Mouse (Mus musculus): ENCODE results near the gene Tmem208.

Tmem208 gene

DNA sequence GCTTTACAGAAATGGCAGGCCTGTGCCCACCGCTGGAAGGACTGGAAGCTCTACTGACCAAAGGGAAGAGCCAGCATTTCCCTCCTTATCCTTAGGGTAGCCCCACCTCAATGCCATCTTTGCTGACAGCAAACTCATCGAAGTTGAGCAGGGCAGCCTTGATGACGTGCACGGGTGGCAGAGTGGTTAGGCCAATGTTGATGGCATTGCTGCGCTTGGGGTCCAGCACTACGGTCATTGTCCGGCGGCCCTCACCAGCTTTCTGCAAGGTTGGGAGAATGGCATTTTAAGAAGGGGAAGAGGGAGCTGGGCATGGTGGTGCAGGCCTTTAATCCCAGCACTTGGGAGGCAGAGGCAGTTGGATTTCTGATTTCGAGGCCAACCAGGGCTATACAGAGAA is 5.8 kb downstream of the Tmem208 start:
- no peak for DNase-seq

DNA sequence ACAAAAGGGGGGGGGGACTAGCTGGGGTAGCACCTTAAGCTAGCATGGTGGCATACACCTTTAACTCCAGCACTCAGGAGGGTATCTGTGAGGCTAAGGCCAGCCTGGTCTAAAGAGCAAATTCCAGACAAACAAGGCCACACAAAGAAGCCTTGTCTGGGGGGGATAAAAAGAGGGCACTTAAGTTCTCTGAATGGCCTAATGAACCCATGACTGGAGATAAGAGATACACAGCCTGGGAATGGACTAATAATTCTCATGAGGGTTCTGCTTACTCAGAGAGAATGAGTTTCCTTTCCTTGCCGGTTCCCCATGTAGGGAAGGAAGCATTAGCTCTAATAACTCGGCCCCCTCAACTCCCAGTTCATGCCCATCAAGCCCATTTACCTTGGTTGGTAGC is 6.4 kb downstream of the Tmem208 start:
- DNase-seq, result no peak

DNA sequence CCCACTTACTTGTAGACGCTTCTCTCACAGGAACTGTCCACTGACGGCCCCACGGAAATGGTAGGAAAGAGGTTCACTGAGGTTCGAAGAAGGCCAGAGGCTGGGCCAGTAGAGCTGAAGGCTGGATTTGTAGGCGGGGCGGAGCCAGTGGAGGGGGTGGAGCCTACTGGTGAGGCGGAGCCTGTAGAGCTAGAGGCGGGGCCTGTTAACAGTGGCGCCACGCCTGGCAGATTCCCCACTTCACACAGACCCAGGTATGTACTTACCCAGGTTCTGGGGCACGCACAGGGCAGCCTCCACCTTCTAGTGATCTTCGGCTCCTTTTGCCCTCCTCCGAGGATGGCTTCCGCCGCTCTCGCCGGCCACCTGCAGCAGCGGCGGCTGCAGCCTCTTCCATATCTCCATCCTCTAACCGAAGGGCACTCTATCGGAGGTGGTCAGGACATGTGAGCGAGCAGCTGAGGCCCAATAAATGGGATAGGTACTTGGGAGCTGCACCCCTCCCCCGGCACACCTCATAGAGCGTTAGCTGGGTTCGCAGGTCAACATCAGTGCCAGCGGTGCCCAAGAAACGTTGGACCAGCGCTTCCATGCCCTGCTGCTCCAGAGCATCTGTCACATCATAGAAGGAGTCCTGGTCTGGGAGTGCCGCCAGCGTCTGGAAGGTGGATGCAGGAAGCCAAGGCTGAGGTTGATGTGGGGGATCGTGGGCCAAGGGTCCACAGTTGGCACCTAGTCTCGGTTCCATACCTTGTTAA is 10.4 kb downstream of the Tmem208 start:
- DNase-seq, result no peak

DNA sequence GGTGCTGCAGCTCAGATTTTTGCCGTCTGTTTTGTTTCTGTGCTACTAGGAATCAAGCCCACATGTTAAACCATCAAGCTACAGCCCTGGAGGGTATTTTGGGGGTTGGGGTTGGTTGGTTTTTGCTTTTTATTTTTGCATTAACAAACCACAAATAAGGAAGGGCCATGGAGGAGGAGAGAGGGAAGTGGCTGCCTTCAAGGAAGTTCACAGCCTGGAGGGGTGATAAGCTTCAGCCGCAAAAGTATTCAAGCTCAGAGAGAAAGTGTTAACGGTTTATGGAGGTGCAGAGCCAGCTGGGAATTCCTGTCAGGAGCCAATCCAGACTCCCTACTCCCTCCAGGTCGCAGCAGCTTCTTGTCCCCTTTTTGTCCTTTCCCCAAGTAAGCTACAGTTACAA is 12.8 kb downstream of the Tmem208 start:
- no peak for DNase-seq

DNA sequence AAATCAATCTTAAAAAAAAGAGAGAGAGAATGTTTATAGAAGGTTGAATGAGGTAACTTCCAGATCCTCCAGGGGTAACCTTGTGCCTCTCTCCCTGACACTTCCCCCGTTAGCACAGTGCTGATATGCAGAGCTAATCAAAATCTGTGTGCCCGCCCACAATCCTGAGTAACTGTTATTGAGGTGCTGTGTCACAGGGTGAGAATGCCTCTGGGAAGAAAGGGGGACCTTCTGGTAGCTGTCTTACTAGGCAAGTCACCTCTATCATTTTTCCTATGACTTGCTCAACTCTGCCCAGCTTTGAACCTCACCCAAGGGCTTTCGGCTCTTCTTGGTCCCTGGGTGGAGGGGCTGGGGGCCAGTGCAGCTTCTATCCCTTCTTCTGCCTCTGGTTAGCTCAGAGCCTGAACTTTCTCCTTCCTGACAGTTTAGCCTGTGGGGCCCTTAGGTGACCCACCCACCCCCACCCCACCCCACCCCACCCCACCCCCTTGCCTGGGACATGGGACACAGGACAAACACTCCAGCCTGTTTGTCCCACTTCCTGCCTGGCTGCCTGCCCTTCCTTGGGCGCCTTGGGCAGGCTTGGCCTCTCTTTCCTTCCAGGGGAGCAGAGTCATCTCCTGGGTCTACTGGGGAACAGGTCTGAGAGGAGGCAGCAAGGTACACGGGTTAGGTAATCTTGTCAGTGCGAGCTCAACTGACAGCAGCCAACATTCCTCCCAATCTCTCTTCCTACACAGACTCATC is 13.9 kb downstream of the Tmem208 start:
- DNase-seq, result no peak

DNA sequence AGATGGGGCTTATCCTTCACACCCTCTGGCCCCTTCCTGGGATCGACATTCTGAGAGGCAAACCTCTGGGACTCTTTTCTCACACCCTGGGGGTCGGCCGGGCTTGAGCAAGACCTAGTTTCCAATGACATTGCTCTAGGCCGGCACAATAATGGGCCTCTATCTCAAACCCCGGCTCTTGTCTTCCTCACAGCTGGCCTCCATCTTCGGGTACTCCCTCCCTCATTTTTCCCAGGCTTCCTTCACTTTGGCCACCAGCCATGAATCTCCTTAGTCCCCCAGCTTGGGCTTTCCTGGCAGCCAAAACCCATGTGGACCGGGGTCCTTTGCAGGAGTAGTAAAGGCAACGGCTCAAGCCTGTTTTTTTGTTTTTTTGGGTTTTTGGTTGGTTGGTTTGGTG is 15.2 kb downstream of the Tmem208 start:
- DNase-seq, result no peak

DNA sequence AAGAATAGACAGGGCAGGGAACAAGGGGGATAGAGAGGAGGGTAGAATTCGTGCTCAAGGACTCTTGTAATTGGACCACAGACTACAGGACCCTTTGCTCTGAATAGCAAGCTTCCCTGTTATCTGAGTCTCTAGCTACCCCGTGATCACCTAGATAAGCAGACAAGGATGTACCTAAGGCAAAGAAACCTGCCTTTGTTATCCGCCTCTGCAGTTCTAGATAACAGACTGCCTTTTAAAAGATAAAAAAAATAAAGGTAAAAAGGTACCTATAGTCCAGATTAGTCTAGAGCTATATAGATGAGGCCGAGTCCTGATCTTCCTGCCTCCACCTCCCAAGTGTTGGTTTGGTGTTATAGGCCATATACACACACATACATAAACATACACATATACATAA is 16.6 kb downstream of the Tmem208 start:
- DNase-seq, result no peak

DNA sequence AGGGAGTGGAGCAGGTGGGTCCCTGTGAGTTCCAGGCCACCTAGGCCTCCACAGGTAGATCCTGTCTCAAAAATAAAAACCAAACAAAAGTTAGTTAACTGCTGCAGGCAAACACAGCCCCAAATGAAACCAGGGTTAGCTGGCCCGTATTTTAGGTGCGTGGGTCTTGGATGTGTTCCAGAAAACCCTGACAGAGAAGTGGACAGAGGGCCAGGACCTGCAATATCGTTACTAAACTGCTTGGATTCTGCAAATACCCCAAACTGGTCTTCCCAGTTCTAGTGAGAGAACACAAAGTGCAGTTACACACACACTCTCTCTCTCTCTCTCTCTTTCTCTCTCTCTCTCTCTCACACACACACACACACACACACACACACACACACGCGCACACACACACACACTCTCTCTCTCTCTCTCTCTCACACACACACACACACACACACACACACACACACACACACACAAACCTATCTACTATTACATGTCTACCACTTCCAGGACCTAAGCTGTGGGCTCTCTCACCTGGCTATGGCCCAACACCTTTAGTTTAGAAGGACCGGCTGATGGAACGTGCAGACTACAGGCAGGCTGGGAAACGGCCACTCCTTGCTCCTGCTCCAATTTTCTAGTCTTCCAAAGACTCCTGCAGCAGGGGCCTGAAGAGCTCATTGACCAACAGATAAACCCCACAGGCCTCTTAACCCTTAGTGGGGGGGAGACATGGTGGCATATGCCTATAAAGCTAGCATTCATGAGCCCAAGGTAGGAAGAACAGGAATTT is 17.8 kb downstream of the Tmem208 start:
- DNase-seq, result no peak

DNA sequence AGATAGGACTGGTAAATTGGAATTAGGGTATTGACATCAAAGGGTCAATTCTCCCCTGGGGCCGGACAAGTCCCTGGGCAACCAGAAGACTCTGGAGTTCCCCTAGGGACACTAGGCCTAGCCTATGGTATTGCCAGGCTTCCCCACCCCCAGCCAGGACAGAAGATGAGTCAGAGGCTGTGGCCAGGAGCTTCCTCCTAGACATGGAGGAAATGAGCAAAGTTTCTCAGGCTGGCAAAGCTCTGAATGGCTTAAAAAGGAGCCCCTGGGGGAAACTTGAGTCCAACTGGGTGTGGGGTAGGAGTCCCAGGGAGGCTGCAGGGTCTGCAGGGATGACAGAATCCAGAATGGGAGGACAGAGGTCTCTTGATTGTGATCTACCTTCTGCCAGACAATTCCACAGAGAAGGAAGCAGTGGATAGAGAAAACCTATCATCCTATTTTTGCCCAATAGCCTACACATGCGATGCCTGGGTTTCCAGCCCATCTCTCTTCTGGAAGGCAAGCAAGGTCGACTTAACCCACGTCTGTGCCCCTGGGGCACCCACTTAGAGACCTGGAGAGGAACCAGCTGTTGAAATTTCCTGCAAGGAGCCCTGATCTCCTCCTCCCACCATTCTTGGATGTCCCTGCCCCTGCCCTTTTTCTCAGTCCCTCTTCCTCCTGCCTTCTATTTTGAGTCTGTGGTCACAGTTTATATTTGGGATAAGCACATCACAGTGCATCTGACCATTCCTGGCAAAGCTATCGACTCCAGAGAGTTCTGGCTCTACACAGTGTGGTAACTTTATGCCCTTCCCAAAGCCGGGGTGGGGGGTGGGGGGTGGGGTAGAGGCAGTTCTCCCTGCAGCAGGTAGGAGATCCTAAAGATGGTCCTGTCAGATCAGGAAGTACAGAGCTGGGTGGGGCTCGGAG is 19.2 kb downstream of the Tmem208 start:
- DNase-seq, result peak; percentile 69

DNA sequence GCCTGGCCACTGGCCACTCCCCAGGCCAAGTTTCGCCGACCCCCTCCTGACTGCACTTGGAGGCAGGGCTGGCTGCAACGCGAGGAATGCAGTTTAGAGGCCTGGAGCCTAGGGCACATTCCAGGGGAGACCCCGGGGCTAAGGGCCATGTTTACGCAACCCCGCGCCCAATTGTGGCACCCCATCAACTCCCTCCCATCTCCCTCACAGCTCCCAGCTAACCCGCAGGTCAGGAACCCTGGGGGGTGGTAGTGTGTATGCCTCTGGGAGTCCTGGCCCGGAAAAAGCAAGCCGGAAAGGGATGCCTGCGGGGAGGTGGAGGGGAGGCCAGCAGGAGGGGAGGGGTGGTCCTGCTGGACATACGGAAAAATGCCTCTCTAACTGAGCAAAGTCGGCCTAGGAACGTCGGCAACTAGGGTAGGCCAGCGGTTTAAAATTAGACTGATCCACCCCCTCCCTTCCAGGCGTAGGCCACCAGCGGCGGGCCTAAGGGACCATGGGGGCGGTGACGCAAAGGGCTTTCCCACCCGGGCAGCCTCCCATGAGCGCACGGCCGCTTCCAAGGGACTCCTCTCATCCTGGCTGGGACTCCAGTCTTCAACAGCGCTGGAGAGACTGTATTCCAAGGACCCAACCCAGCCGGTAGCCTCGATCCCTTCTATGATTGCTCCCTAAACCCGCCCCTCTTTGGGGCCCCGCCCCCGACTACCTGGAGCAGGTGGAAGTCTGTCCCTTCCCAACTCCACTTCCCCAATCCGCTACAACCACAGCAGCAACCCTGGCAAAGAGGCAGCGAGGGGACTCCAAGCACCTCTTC is 20.7 kb downstream of the Tmem208 start:
- DNase-seq, result no peak

DNA sequence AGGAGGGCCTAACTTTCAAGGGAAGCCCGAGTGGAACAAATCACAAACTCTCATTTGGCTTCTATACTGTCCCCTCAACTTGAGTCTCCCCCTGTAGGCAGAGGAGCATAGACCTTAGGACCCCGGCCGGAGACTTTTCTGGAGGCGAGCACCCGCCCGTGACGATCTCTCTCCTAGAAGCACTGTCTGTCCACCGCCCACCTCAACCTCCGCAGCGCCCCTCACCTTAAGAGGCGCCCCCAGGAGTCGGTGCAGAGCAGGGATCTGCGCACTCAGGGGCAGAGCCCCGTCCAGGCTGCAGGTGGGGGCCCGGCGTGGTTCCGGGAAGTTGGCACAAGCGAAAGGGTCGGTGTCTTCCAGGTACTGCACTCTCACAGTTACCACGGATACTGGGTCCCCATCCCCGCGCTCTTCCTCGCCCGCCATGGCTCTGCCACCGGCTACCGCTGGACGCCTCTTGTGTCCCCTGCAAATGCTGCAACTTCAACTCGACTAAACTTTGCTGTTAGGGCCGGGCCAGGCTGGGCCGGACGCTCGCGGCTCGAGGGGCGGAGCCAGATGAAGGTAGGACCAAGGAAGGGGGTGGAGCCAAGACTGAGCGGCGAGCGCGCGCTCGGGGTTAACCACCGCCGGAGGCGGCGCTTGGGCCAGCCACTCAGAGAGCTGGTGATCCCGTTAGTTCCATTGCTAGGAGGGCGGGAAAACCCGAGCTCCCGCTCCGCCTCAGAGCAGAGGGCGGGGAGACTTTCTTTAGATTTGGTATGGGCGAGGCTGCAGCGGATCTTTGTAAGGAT is 21.5 kb downstream of the Tmem208 start, which contains the start of gene Fhod1:
Gene Fhod1 (minus strand): TSS at position 526 of the 794 bp plus-strand sequence.
- DNase-seq, result peak; percentile 90

DNA sequence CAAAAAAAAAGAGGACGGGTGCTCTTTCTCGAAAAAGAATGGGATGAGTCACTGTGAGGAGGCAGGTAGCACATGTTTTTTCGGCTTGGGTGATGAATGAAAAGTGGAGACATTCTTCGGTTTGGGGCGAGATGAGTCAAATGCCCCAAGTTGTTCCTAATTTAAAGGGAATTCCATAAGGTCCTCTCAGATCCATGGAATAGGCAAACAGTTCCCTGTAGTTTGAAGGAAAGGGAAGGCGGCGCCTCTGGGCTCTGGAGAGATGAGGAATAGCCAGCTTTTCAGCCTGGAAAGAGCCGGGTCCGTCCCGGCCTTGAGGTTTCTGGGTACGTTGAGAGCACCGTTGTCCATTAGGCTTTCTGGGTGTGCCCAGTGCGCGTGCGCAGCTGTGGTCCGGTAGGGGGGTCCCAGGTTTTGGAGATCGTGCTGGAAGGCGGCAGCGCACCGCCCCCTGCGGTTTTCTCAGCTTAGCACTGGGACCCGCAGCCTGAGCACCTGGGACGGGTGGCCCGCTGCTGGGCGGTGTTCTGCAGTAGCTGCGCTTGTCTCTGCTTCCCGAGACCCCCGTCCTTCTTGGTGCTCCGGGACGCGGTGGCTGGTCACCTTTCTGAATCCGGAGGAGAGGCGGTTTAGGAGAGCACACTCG is 22.4 kb downstream of the Tmem208 start, which contains the start of gene Slc9a5:
Gene Slc9a5 (plus strand): TSS at position 394 of the 646 bp plus-strand sequence.
- no peak for DNase-seq

DNA sequence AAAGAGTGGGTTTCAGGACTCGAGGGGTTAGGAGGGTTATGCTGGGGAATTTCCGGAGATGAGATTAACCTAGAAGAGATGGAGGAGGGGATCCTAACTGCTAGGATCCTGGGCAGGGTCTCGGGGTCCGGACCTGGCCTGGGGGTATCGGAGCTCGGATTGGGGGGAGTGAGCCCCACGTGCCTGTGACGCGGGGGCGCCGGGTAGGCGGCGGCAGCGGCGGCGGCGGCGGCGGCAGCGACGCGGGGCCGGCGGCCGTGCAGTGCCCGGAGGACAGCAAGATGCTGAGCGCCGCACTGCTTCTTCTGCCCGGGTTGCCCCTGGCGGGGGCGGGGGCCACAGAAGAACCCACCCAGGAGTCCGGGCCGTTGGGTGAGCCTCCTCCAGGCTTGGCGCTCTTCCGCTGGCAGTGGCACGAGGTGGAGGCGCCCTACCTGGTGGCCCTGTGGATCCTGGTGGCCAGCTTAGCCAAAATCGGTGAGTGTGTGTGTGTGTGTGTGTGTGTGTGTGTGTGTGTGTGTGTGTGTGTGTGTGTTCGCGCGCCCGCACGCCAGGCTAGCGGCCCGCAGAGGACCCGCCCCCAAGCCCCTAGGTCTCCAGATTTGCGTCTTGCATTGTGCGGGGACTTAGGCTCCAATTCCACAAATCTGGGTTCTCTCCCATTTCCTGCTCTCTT is 23.1 kb downstream of the Tmem208 start:
- DNase-seq, result no peak

DNA sequence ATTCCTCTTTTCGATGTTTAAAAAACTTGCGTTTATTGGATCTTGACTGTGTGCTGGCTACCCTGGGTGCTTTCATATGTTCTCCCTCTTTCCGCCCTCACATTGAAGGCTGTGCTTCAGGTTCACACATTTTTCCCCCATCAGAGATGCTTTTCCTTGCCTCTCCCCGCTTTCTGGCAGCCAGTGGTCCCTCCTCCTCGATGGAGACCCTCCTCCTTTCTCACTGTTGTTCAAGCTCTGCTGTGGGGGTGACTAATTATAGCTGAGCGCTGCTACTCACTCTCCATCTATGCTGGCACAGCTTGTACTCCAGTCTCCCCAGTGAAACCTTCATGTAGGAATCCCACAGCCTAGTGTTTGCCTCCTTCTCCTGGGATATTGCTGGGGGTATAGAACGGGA is 24.0 kb downstream of the Tmem208 start:
- DNase-seq, result no peak

DNA sequence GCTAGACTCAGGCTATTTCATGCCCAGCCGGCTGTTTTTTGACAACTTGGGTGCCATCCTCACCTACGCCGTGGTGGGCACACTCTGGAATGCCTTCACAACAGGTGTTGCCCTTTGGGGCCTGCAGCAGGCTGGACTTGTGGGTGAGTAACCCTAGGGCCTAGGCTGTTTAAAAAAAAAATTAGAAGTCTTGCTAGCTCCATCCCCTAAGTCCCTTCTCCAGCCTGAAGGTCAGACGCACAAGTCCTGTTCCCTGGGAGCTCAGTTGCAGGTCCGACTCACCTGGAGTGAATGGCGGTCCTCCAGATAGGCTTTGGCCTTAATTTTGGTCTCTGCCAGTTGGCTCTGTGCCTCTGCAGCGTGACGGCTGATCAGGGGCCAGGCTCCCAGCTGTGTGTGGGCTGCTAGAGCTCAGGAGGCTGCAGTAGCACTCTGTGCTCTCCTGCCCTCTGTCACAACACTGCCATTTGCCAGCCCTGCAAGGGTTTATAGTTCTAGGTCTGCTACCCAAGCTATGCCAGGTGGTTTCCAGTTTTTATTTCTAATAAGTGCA is 27.5 kb downstream of the Tmem208 start:
- no peak for DNase-seq

DNA sequence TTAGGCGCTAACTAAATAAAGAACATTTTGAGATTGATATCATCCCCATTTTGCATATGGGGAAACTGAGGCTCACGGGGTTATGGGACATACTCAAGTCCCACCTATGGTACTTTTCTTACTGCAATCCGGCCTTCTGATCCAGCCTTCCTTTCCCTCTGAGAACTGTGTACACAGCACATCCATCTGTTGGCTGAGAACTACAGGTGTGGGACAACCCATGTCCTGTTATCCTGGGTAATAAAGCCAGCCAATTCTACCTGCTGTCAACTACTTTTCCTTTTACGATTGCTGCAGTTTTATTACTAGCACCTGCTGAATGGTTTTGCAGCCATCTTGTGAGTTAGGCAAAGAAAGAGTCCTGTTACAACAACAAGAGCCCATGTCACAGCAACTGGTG is 28.4 kb downstream of the Tmem208 start:
- DNase-seq, result no peak

DNA sequence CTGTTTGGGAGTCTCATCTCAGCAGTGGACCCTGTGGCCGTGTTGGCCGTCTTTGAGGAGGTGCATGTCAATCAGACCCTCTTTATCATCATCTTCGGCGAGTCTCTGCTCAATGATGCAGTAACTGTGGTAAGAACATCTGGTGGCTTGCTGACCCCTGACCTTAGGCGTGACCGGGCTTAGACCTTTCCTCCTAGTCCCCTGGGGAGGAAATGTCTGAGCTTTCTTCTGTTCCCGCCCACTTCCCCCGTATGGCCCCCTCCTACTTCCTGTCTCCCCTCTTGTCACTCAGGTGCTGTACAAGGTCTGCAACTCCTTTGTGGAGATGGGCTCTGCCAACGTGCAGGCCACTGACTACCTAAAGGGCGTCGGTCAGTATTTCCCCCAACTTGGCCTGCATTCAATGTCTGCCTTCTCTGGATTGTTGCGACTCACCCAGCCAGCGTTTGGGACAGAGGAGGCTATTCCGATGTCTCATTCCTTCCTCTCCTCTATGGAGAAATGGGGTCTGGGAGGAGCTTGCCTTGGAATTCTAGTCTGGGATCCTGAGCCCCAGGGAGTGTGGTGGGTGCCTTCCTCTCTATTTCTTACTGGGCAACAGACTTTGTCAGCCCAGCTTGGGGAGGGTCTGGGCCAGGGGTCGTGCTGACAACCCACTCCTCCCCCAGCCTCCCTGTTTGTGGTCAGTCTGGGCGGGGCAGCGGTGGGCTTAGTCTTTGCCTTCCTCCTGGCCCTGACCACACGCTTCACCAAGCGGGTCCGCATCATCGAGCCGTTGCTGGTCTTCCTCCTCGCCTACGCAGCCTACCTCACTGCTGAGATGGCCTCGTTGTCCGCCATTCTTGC is 29.2 kb downstream of the Tmem208 start:
- DNase-seq, result no peak

DNA sequence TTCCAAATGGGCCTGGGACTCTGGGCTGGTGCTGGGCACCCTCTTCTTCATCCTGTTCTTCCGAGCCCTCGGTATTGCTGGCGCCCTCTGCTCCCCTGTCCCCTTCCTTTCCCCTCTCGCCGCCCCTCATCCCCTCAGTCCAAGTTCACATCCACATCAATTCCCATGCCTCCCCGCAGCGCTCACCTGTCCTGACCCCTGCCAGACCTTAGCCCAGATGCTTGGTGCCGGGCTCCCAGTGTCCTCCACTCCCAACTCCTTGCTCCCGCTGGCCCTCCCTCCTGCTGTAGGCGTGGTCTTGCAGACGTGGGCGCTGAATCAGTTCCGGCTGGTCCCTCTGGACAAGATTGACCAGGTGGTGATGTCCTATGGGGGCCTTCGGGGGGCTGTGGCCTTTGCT is 30.5 kb downstream of the Tmem208 start:
- no peak for DNase-seq
